Mouse (Mus musculus) heart, postnatal 0 days (tissue): ENCODE data around the gene Lgi4.

ENCODE experiments used
- CTCF ChIP-seq: IDR thresholded peaks from 2 replicates; pipeline ENCODE4 v1.5.1; 2016; ENCODE audit warnings: antibody characterized with exemption, control low read depth, low read depth
- EP300 ChIP-seq: IDR thresholded peaks from 2 replicates; pipeline ENCODE4 v1.6.1; 2016; ENCODE audit warnings: antibody characterized with exemption, low read depth

DNA sequence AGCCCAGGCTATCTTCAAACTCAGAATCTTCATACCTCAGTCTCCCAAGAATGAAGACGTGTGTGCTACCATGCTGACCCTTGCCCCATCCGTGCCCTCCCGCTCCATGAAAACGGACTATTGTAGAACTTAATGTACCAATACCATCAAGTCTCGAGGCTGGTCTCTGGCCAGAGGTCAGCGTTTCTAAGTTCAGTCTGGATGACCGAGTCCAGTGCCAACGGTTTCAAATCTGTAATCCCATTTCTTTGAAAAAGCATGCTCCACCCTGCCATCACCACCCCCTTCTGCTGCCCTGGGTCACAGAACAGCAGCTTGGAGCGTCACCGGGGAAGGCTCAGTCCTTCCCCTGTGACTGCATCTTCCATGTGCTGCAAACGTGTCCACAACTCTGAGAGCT, 48.6 kb downstream of the Lgi4 start:
- TF ChIP-seq CTCF (no peak), EP300 (no peak)
